13 mouse cellular contexts compared by ENCODE assay signal in genomic region chr6:124720904-124721303, GRCm38 (mm10). TPM values are rescaled to one million over a fixed set of nuclear protein-coding genes. Genes with fewer than 3 reads are reported as not detected.
DNase-seq lines count a peak whose midpoint lies in the region; ATAC-seq lines count a peak whose summit lies in the region.
"Had no signal": no experiment of that assay in that cellular context is flagged by ENCODE, and none has a peak within 500 bp of the region (broad histone marks: within the 10 kb centered on the region; RNA-seq: fewer than 3 reads in every experiment).

No protein-coding gene starts in this region.

- 0 out of 2 replicates have a peak overlapping the region, but pooled peaks have one; percentile 8 for H3K9ac ChIP-seq in hindbrain, embryonic 13.5 days
- no peak overlapping the region for H3K9ac ChIP-seq in hindbrain, embryonic 16.5 days (ENCODE audit: low read depth, low read length)
- H3K9ac ChIP-seq in forebrain, embryonic 13.5 days = no peak overlapping the region; the same call in 1 of the 2 replicates
- H3K9ac ChIP-seq: forebrain, embryonic 12.5 days; heart, embryonic 13.5 days; limb, embryonic 13.5 days had no signal

- no peak overlapping the region for H3K4me3 ChIP-seq in hindbrain, embryonic 13.5 days
- no peak overlapping the region for H3K4me3 ChIP-seq in hindbrain, embryonic 16.5 days (ENCODE audit: low read length)
- H3K4me3 ChIP-seq in forebrain, embryonic 13.5 days = no peak overlapping the region
- H3K4me3 ChIP-seq: forebrain, embryonic 12.5 days; heart, embryonic 13.5 days; limb, embryonic 13.5 days had no signal

- 54% methylated on average over 11 of the region's 11 CpGs for WGBS in hindbrain, embryonic 13.5 days
- 65% methylated on average over 11 of the region's 11 CpGs for WGBS in hindbrain, embryonic 16.5 days
- 61% methylated on average over 11 of the region's 11 CpGs for WGBS in forebrain, embryonic 13.5 days

- no peaks in the 10 kb centered on the region for H3K4me1 ChIP-seq in hindbrain, embryonic 13.5 days (replicated peaks)
- H3K4me1 ChIP-seq in hindbrain, embryonic 16.5 days (ENCODE audit: control insufficient read depth, insufficient read depth, low read depth, low read length) = no peaks in the 10 kb centered on the region
- H3K4me1 ChIP-seq in forebrain, embryonic 13.5 days = no peaks in the 10 kb centered on the region; the same call in 1 of the 2 replicates
- H3K4me1 ChIP-seq: forebrain, embryonic 12.5 days; limb, embryonic 13.5 days had no signal

- no peak overlapping the region for H3K27ac ChIP-seq in hindbrain, embryonic 13.5 days
- no peak overlapping the region for H3K27ac ChIP-seq in hindbrain, embryonic 16.5 days (ENCODE audit: low read depth, low read length)
- no peak overlapping the region for H3K27ac ChIP-seq in forebrain, embryonic 13.5 days
- H3K27ac ChIP-seq: heart, embryonic 13.5 days; limb, embryonic 13.5 days had no signal

- no peak overlapping the region for H3K4me2 ChIP-seq in hindbrain, embryonic 13.5 days
- no peak overlapping the region for H3K4me2 ChIP-seq in hindbrain, embryonic 16.5 days (ENCODE audit: low read length)
- no peak overlapping the region for H3K4me2 ChIP-seq in forebrain, embryonic 13.5 days
- H3K4me2 ChIP-seq: forebrain, embryonic 12.5 days; heart, embryonic 13.5 days; limb, embryonic 13.5 days had no signal

- ATAC-seq in hindbrain, embryonic 13.5 days (ENCODE audit: low FRiP score) = no peak
- no peak for ATAC-seq in hindbrain, embryonic 16.5 days
- ATAC-seq in megakaryocyte, adult 5-6 weeks (ENCODE audit: poor library complexity, severe bottlenecking) = peak; percentile 19; the same call in 1 of the 2 replicates
- no peak for ATAC-seq in forebrain, embryonic 13.5 days

- DNase-seq in spleen, postnatal 10 days (ENCODE audit: low spot score in 2 of 2) = peak; percentile 33 to 61
- DNase-seq in spleen, postnatal 4 days (ENCODE audit: low spot score in 2 of 2) = no peak
- DNase-seq in thymus, postnatal 4 days = peak; percentile 60
- no peak for DNase-seq in layer of hippocampus, adult 9-11 months
- DNase-seq: cerebellum, postnatal 36 days; kidney, postnatal 25 days had no signal

- H3K9me3 ChIP-seq in hindbrain, embryonic 13.5 days = no peaks in the 10 kb centered on the region
- H3K9me3 ChIP-seq in hindbrain, embryonic 16.5 days (ENCODE audit: control insufficient read depth, low read length) = no peaks in the 10 kb centered on the region
- no peaks in the 10 kb centered on the region for H3K9me3 ChIP-seq in forebrain, embryonic 13.5 days (replicated peaks)
- H3K9me3 ChIP-seq: forebrain, embryonic 12.5 days; heart, embryonic 13.5 days; limb, embryonic 13.5 days had no signal

- H3K36me3 ChIP-seq in hindbrain, embryonic 13.5 days = peaks cover 24% of the 10 kb centered on the region
- peaks cover 17% of the 10 kb centered on the region for H3K36me3 ChIP-seq in hindbrain, embryonic 16.5 days (ENCODE audit: control insufficient read depth, insufficient read depth, low read length)
- H3K36me3 ChIP-seq in forebrain, embryonic 13.5 days (ENCODE audit: poor library complexity, severe bottlenecking) = peaks cover 22% of the 10 kb centered on the region

- no peaks in the 10 kb centered on the region for H3K27me3 ChIP-seq in hindbrain, embryonic 13.5 days
- H3K27me3 ChIP-seq in hindbrain, embryonic 16.5 days (replicated peaks; ENCODE audit: control insufficient read depth, insufficient read depth, low read length) = no peaks in the 10 kb centered on the region
- H3K27me3 ChIP-seq in forebrain, embryonic 13.5 days = no peaks in the 10 kb centered on the region
- H3K27me3 ChIP-seq: forebrain, embryonic 12.5 days; heart, embryonic 13.5 days; limb, embryonic 13.5 days had no signal

RNA-seq across cellular contexts. Expression of gene Phb2, which starts 8.8 kb away (rescaled TPM):
- polyA plus RNA-seq in hindbrain, embryonic 13.5 days (2015; fragmentation: Nextera tagmentation; extraction: Ambion mirVana) = 254 and 257 TPM in 2 replicates
- polyA plus RNA-seq in hindbrain, embryonic 16.5 days (2015; fragmentation: Nextera tagmentation; extraction: Ambion mirVana) = 249 and 250 TPM in 2 replicates
- 99.5 and 115 TPM in 2 replicates for total RNA-seq in megakaryocyte, adult 5-6 weeks (2015)
- total RNA-seq in megakaryocyte, adult 5-6 weeks (2017) = 152 and 160 TPM in 2 replicates
- polyA plus RNA-seq in forebrain, embryonic 13.5 days (2015; fragmentation: Nextera tagmentation; extraction: Ambion mirVana) = 289 and 292 TPM in 2 replicates

RNA-seq across cellular contexts. Expression of gene Emg1, which starts 8.9 kb away (rescaled TPM):
- 111 and 118 TPM in 2 replicates for polyA plus RNA-seq in hindbrain, embryonic 13.5 days (2015; fragmentation: Nextera tagmentation; extraction: Ambion mirVana)
- polyA plus RNA-seq in hindbrain, embryonic 16.5 days (2015; fragmentation: Nextera tagmentation; extraction: Ambion mirVana) = 104 and 108 TPM in 2 replicates
- 144 and 179 TPM in 2 replicates for total RNA-seq in megakaryocyte, adult 5-6 weeks (2015)
- total RNA-seq in megakaryocyte, adult 5-6 weeks (2017) = 170 and 206 TPM in 2 replicates
- polyA plus RNA-seq in forebrain, embryonic 13.5 days (2015; fragmentation: Nextera tagmentation; extraction: Ambion mirVana) = 194 and 209 TPM in 2 replicates

RNA-seq across cellular contexts. Expression of gene Ptpn6, which starts 17.6 kb away (rescaled TPM):
- 5.0 and 5.9 TPM in 2 replicates for polyA plus RNA-seq in hindbrain, embryonic 13.5 days (2015; fragmentation: Nextera tagmentation; extraction: Ambion mirVana)
- polyA plus RNA-seq in hindbrain, embryonic 16.5 days (2015; fragmentation: Nextera tagmentation; extraction: Ambion mirVana) = 4.8 and 4.9 TPM in 2 replicates
- 308 and 336 TPM in 2 replicates for total RNA-seq in megakaryocyte, adult 5-6 weeks (2015)
- 1,009 and 1,024 TPM in 2 replicates for total RNA-seq in megakaryocyte, adult 5-6 weeks (2017)
- 2.5 and 3.8 TPM in 2 replicates for polyA plus RNA-seq in forebrain, embryonic 13.5 days (2015; fragmentation: Nextera tagmentation; extraction: Ambion mirVana)

RNA-seq across cellular contexts. Expression of gene Grcc10, which starts 20.3 kb away (rescaled TPM):
- polyA plus RNA-seq in hindbrain, embryonic 13.5 days (2015; fragmentation: Nextera tagmentation; extraction: Ambion mirVana) = 670 and 677 TPM in 2 replicates
- 587 and 645 TPM in 2 replicates for polyA plus RNA-seq in hindbrain, embryonic 16.5 days (2015; fragmentation: Nextera tagmentation; extraction: Ambion mirVana)
- total RNA-seq in megakaryocyte, adult 5-6 weeks (2015) = 177 and 203 TPM in 2 replicates
- total RNA-seq in megakaryocyte, adult 5-6 weeks (2017) = 121 and 136 TPM in 2 replicates
- 675 and 699 TPM in 2 replicates for polyA plus RNA-seq in forebrain, embryonic 13.5 days (2015; fragmentation: Nextera tagmentation; extraction: Ambion mirVana)

RNA-seq across cellular contexts. Expression of gene Gm45234, which starts 34.9 kb away (rescaled TPM):
- polyA plus RNA-seq in hindbrain, embryonic 13.5 days (2015; fragmentation: Nextera tagmentation; extraction: Ambion mirVana) = not detected in 2 replicates
- not detected in 2 replicates for polyA plus RNA-seq in hindbrain, embryonic 16.5 days (2015; fragmentation: Nextera tagmentation; extraction: Ambion mirVana)
- total RNA-seq in megakaryocyte, adult 5-6 weeks (2015) = not detected in 2 replicates
- total RNA-seq in megakaryocyte, adult 5-6 weeks (2017) = not detected in 2 replicates
- not detected in 2 replicates for polyA plus RNA-seq in forebrain, embryonic 13.5 days (2015; fragmentation: Nextera tagmentation; extraction: Ambion mirVana)
- polyA plus RNA-seq: forebrain, embryonic 12.5 days; heart, embryonic 13.5 days; limb, embryonic 13.5 days had no signal

Comparison
In these comparisons a context has a peak if more than half of its experiments do, and no peak if none do; other contexts are left out.
1. DNase-seq: peak in spleen, postnatal 10 days (2 of 2) and thymus, postnatal 4 days (single experiment); none in spleen, postnatal 4 days (0 of 2) and layer of hippocampus, adult 9-11 months (single experiment).